Mouse (Mus musculus) left cerebral cortex, adult 18-20 months (tissue): ENCODE results near the gene Kif15. TPM values are rescaled to one million over a fixed set of nuclear protein-coding genes. Genes with fewer than 3 reads are reported as not detected.

Source experiments
- total RNA-seq, 2 experiments: library from RNA; stranded (reverse); gene quantifications; 2 replicates each; pipeline ENCODE4 v1.2.3; 2021

Gene Kif15
- total RNA-seq, 2 experiments from 2014 or later, result 0.56 to 0.58 TPM

Other genes with a start within 250 kb of the Kif15 start
- gene Topaz1, start 203.7 kb upstream of the Kif15 start, total RNA-seq, result not detected
- gene Tcaim, start 145.5 kb upstream of the Kif15 start, total RNA-seq, result 10 to 100 TPM; 16.8 to 17.7 TPM
- not detected for gene Gm35549, start 107.0 kb upstream of the Kif15 start, total RNA-seq
- 100 to 1,000 TPM; 167 to 177 TPM for gene Zfp445, start 85.0 kb upstream of the Kif15 start, total RNA-seq
- gene Zkscan7, start 65.4 kb upstream of the Kif15 start, total RNA-seq, result 1 to 10 TPM; 3.9 to 4.7 TPM
- gene Zfp105, start 28.0 kb upstream of the Kif15 start, total RNA-seq, result 1 to 10 TPM; 6.2 to 8.2 TPM
- gene 1110059G10Rik, start within 50 bp of the Kif15 start, total RNA-seq, result 10 to 100 TPM; 18.8 to 19.0 TPM
- 10 to 100 TPM; 21.0 to 21.5 TPM for gene Tmem42, start 70.3 kb downstream of the Kif15 start, total RNA-seq
- 1 to 10 TPM; 1.1 to 2.0 TPM for gene Tgm4, start 83.7 kb downstream of the Kif15 start, total RNA-seq
- 10 to 100 TPM; 65.5 to 66.3 TPM for gene Zdhhc3, start 162.2 kb downstream of the Kif15 start, total RNA-seq
- 10 to 100 TPM; 43.7 to 47.0 TPM for gene Exosc7, start 162.2 kb downstream of the Kif15 start, total RNA-seq
- 1 to 10 TPM; 2.7 to 3.4 TPM for gene Clec3b, start 199.9 kb downstream of the Kif15 start, total RNA-seq